Mouse (Mus musculus): ENCODE measurements around the gene Cmya5.

The Cmya5 gene

GRCm38 (mm10) chr13:92992823-92993222, 151.7 kb downstream of the Cmya5 start:
- in situ Hi-C loops (cut with MseI, MboI) = no loop called here

All from mouse trophoblast stem cell (cell line).